8 mouse cellular contexts compared by ENCODE assay signal in genomic region chr8:104509061-104510006, GRCm38 (mm10). TPM values are rescaled to one million over a fixed set of nuclear protein-coding genes. Genes with fewer than 3 reads are reported as not detected.
DNase-seq lines count a peak whose midpoint lies in the region; ATAC-seq lines count a peak whose summit lies in the region.

TSS of gene Terb1 (minus strand) at chr8:104509910.

- peak within 1 kb of the TSS; percentile 79 for H3K9ac ChIP-seq in forebrain, embryonic 12.5 days
- H3K9ac ChIP-seq in lung, embryonic 16.5 days (ENCODE audit: low read length): peak within 1 kb of the TSS; percentile 76

- H3K9me3 ChIP-seq in forebrain, embryonic 12.5 days: no peaks in the 10 kb centered on the region
- H3K9me3 ChIP-seq in lung, embryonic 16.5 days (ENCODE audit: control insufficient read depth, low read length): no peaks in the 10 kb centered on the region

- no peaks in the 10 kb centered on the region for H3K4me1 ChIP-seq in brown adipose tissue, adult 24 weeks (ENCODE audit: control insufficient read depth, insufficient read depth, insufficient read length, low read length)
- peaks cover 13% of the 10 kb centered on the region for H3K4me1 ChIP-seq in forebrain, embryonic 12.5 days
- no peaks in the 10 kb centered on the region; the same call in 1 of the 2 replicates for H3K4me1 ChIP-seq in lung, embryonic 16.5 days (replicated peaks; ENCODE audit: control insufficient read depth, insufficient read depth, low read length)

- intact Hi-C loops in heart, postnatal 36 days (cut with DNase I): no loop called here

- peaks cover 17% of the 10 kb centered on the region for H3K36me3 ChIP-seq in forebrain, embryonic 12.5 days (replicated peaks)
- H3K36me3 ChIP-seq in lung, embryonic 16.5 days (ENCODE audit: control insufficient read depth, insufficient read depth, low read length): peaks cover 5% of the 10 kb centered on the region

- H3K27ac ChIP-seq in brown adipose tissue, adult 24 weeks (replicated peaks; ENCODE audit: low read depth, low read length): no peak within 1 kb of the TSS
- no peak within 1 kb of the TSS for H3K27ac ChIP-seq in forebrain, embryonic 12.5 days
- peak within 1 kb of the TSS; percentile 4 for H3K27ac ChIP-seq in lung, embryonic 16.5 days (ENCODE audit: low read length)

- ATAC-seq in CD4-positive, CD25-positive, alpha-beta regulatory T cell, adult 4 months: peak; percentile 94
- peak; percentile 75 for ATAC-seq in forebrain, embryonic 12.5 days (ENCODE audit: low FRiP score)
- peak; percentile 82 for ATAC-seq in lung, embryonic 16.5 days (ENCODE audit: low read depth)

- H3K27me3 ChIP-seq in forebrain, embryonic 12.5 days: no peaks in the 10 kb centered on the region
- H3K27me3 ChIP-seq in lung, embryonic 16.5 days (ENCODE audit: control insufficient read depth, insufficient read depth, low read depth, low read length): no peaks in the 10 kb centered on the region

- peak within 1 kb of the TSS; percentile 56 for H3K4me3 ChIP-seq in brown adipose tissue, adult 24 weeks (ENCODE audit: insufficient read depth, low read depth, low read length)
- H3K4me3 ChIP-seq in forebrain, embryonic 12.5 days (replicated peaks): peak within 1 kb of the TSS; percentile 56
- H3K4me3 ChIP-seq in lung, embryonic 16.5 days (ENCODE audit: low read length): peak within 1 kb of the TSS; percentile 59

- WGBS in forebrain, embryonic 12.5 days: 1% methylated on average over 61 of the region's 64 CpGs
- WGBS in lung, embryonic 16.5 days: 1% methylated on average over 64 of the region's 64 CpGs

- H3K4me2 ChIP-seq in forebrain, embryonic 12.5 days: peak within 1 kb of the TSS; percentile 100
- peak within 1 kb of the TSS; percentile 99 for H3K4me2 ChIP-seq in lung, embryonic 16.5 days (ENCODE audit: low read depth, low read length)

- peak; percentile 7 to 14 for DNase-seq in heart, postnatal 36 days
- peak; percentile 70 to 79 for DNase-seq in kidney, postnatal 4 days
- DNase-seq in ovary, postnatal 10 days (ENCODE audit: low spot score): peak; percentile 15
- DNase-seq in thymus, postnatal 0 days (ENCODE audit: low spot score): peak; percentile 50

RNA-seq across cellular contexts. Expression of gene Terb1, which starts in this region (rescaled TPM):
- under 1 TPM in 1 of 2 experiments, not detected in 1; 0.42 TPM for polyA plus RNA-seq in CD4-positive, CD25-positive, alpha-beta regulatory T cell, adult 4 months (2017; shearing (Covaris generic))
- polyA plus RNA-seq in brown adipose tissue, adult 24 weeks (2012; ENCODE audit: insufficient read depth, insufficient read length, missing spikeins): not detected in 2 replicates
- 0.18 and 0.32 TPM in 2 replicates for polyA plus RNA-seq in forebrain, embryonic 12.5 days (2016; fragmentation: Nextera tagmentation; extraction: Ambion mirVana)
- not detected for total RNA-seq in heart, postnatal 36 days (2021)
- 0.10 and 0.35 TPM in 2 replicates for polyA plus RNA-seq in lung, embryonic 16.5 days (2015; fragmentation: Nextera tagmentation; extraction: Ambion mirVana)
- 0.14 and 0.27 TPM in 2 replicates for polyA plus RNA-seq in thymus, postnatal 0 days (2015; fragmentation: Nextera tagmentation; extraction: Ambion mirVana)

Comparison
In these comparisons a context has a peak if more than half of its experiments do, and no peak if none do; other contexts are left out.
1. Peak in ATAC-seq in CD4-positive, CD25-positive, alpha-beta regulatory T cell, adult 4 months; RNA of the gene not detected or under 1 TPM.
2. Peak in ATAC-seq, H3K4me3 ChIP-seq, H3K9ac ChIP-seq and H3K4me2 ChIP-seq in forebrain, embryonic 12.5 days; RNA of the gene not detected or under 1 TPM.
3. Peak in DNase-seq in heart, postnatal 36 days; RNA of the gene not detected or under 1 TPM.
4. Peak in ATAC-seq, H3K4me3 ChIP-seq, H3K27ac ChIP-seq, H3K9ac ChIP-seq and H3K4me2 ChIP-seq in lung, embryonic 16.5 days; RNA of the gene not detected or under 1 TPM.
5. Peak in DNase-seq in thymus, postnatal 0 days; RNA of the gene not detected or under 1 TPM.
6. DNase-seq: peak in every context shown above with its lines; median percentile 74 in kidney, postnatal 4 days; 50 in thymus, postnatal 0 days; 15 in ovary, postnatal 10 days; 10 in heart, postnatal 36 days.